Mouse (Mus musculus) layer of hippocampus, postnatal 10 days (tissue): ENCODE data around the gene Socs2. TPM values are rescaled to one million over a fixed set of nuclear protein-coding genes. Genes with fewer than 3 reads are reported as not detected.
A peak's percentile ranks its signal among the peaks of the same experiment; 100 is the strongest.

Experiments used
- DNase-seq, 2 experiments: peaks; one replicate each; pipeline ENCODE4 v3.0.0; 2021; ENCODE audit warnings: low spot score in 2 of 2
- long read RNA-seq: library from polyadenylated mRNA; stranded (forward); transcript quantifications from one replicate; pipeline ENCODE4 v2.0.0, GENCODE M21; 2023
- total RNA-seq, 2 experiments: library from RNA; stranded (reverse); gene quantifications; 2 replicates each; pipeline ENCODE4 v1.2.3; 2021

The Socs2 gene
- 10 to 100 TPM; 73.9 to 75.7 TPM for total RNA-seq
- long read RNA-seq, transcript Socs2-201 (3 exons, 2,222 nt), result major isoform, 56 of 84 reads
- long read RNA-seq, transcript Socs2-202 (2 exons, 948 nt), result minor isoform, 5 of 84 reads
- long read RNA-seq, partial matches to known transcripts, result 12 of 84 reads
- long read RNA-seq, other reads (novel, unspliced or antisense), result 6 of 84 reads

GRCm38 (mm10) chr10:95416685-95417495 lies at the start of gene Socs2:
Gene Socs2 (minus strand): TSS chr10:95417180.
- DNase-seq, result peak; percentile 89 to 92

GRCm38 (mm10) chr10:95465485-95465896 lies 48.5 kb upstream of the Socs2 start:
- no peak for DNase-seq

- no peak for DNase-seq
Measured at GRCm38 (mm10) chr10:95464527-95464926, 47.5 kb upstream of the Socs2 start.

GRCm38 (mm10) chr10:95462231-95462630 lies 45.3 kb upstream of the Socs2 start:
- no peak for DNase-seq

GRCm38 (mm10) chr10:95461053-95461553 lies 44.1 kb upstream of the Socs2 start:
- no peak for DNase-seq

GRCm38 (mm10) chr10:95458050-95458806 lies 41.2 kb upstream of the Socs2 start:
- no peak for DNase-seq

GRCm38 (mm10) chr10:95457367-95458049 lies 40.5 kb upstream of the Socs2 start:
- no peak for DNase-seq

- DNase-seq, result no peak
Measured at GRCm38 (mm10) chr10:95456103-95456502, 39.1 kb upstream of the Socs2 start.

- DNase-seq, result no peak
Measured at GRCm38 (mm10) chr10:95453282-95453681, 36.3 kb upstream of the Socs2 start.

- no peak for DNase-seq
Measured at GRCm38 (mm10) chr10:95449033-95449432, 32.1 kb upstream of the Socs2 start.

- no peak for DNase-seq
Measured at GRCm38 (mm10) chr10:95447954-95448353, 31.0 kb upstream of the Socs2 start.

- peak in 1 of 2 experiments; percentile 12 for DNase-seq
Measured at GRCm38 (mm10) chr10:95445104-95446056, 28.4 kb upstream of the Socs2 start.

- no peak for DNase-seq
Measured at GRCm38 (mm10) chr10:95442334-95442733, 25.4 kb upstream of the Socs2 start.

GRCm38 (mm10) chr10:95440566-95440965 lies 23.6 kb upstream of the Socs2 start:
- DNase-seq, result no peak

GRCm38 (mm10) chr10:95439718-95440339 lies 22.8 kb upstream of the Socs2 start:
- DNase-seq, result no peak

- no peak for DNase-seq
Measured at GRCm38 (mm10) chr10:95438941-95439340, 22.0 kb upstream of the Socs2 start.

- DNase-seq, result no peak
Measured at GRCm38 (mm10) chr10:95430271-95430670, 13.3 kb upstream of the Socs2 start.

GRCm38 (mm10) chr10:95429111-95429510 lies 12.1 kb upstream of the Socs2 start:
- no peak for DNase-seq
